Mouse (Mus musculus) lung, embryonic 14.5 days (tissue): Measurements from ENCODE around the gene Dpf3. TPM values are rescaled to one million over a fixed set of nuclear protein-coding genes. Genes with fewer than 3 reads are reported as not detected.

ENCODE experiments used
- ATAC-seq: fragments of 200-750 bp; cut with Nextera tagmentation; 2 replicates; pipeline ENCODE4 v1.8.0; 2017; ENCODE audit warnings: mild to moderate bottlenecking, moderate TSS enrichment, moderate library complexity; ENCODE audit not compliant: insufficient read depth
- DNase-seq: peaks from one replicate; pipeline ENCODE4 v3.0.0-alpha.2; 2015
- H3K27ac ChIP-seq: fragments of 300-500 bp; sonication (generic); 2 replicates; pipeline ENCODE4 v1.5.1; 2014; ENCODE audit warnings: low read depth, mild to moderate bottlenecking, moderate library complexity
- H3K27me3 ChIP-seq: fragments of 300-500 bp; sonication (generic); 2 replicates; pipeline ENCODE4 v1.6.1; 2014; ENCODE audit warnings: low read length, control low read depth; ENCODE audit not compliant: insufficient read depth
- H3K36me3 ChIP-seq: fragments of 300-500 bp; sonication (generic); 2 replicates; pipeline ENCODE4 v1.6.1; 2014; ENCODE audit warnings: control low read depth; ENCODE audit not compliant: insufficient read depth
- H3K4me1 ChIP-seq: fragments of 300-500 bp; sonication (generic); 2 replicates; pipeline ENCODE4 v1.6.1; 2014; ENCODE audit warnings: antibody characterized with exemption, control low read depth; ENCODE audit not compliant: insufficient read depth
- H3K4me2 ChIP-seq: fragments of 300-500 bp; sonication (generic); 2 replicates; pipeline ENCODE4 v1.6.1; 2014; ENCODE audit warnings: mild to moderate bottlenecking
- H3K4me3 ChIP-seq: fragments of 300-500 bp; sonication (generic); 2 replicates; pipeline ENCODE4 v1.5.1; 2014; ENCODE audit warnings: low read depth, low read length
- H3K9ac ChIP-seq: fragments of 300-500 bp; sonication (generic); 2 replicates; pipeline ENCODE4 v1.6.1; 2014
- H3K9me3 ChIP-seq: fragments of 300-500 bp; sonication (generic); 2 replicates; pipeline ENCODE4 v1.6.1; 2016; ENCODE audit warnings: low read depth, low read length, control low read depth
- CTCF ChIP-seq: IDR thresholded peaks from 2 replicates; pipeline ENCODE4 v1.5.1; 2016; ENCODE audit warnings: antibody characterized with exemption, low read depth
- WGBS: fragments of 180-500 bp; shearing (Covaris S2); extraction: QIAGEN DNeasy Blood & Tissue Kit; methylation state at CpG from one replicate; pipeline ENCODE4 v1.1.7; 2014; 5-methylcytosine and 5-hydroxymethylcytosine counted together
- polyA plus RNA-seq: library from polyadenylated mRNA; unstranded; fragments of >200 nt; fragmentation: Nextera tagmentation; extraction: Ambion mirVana; gene quantifications from 2 replicates; pipeline ENCODE4 v1.2.1, GENCODE M21; 2014

Dpf3 gene
- polyA plus RNA-seq = 3.1 and 3.9 TPM in 2 replicates

- Histone ChIP-seq H3K27ac (peak within 1 kb of the TSS; percentile 52; the same call in 1 of the 2 replicates), H3K4me3 (peak within 1 kb of the TSS; percentile 64), H3K27me3 (peaks cover 33% of the 10 kb centered on the region), H3K36me3 (no peaks in the 10 kb centered on the region), H3K4me2 (peak within 1 kb of the TSS; percentile 99), H3K9ac (peak within 1 kb of the TSS; percentile 58), H3K4me1 (0 out of 2 replicates have a peak, but pooled peaks cover 3% of the 10 kb centered on the region), H3K9me3 (peaks cover 7% of the 10 kb centered on the region; the same call in 1 of the 2 replicates)
- no peak for TF ChIP-seq CTCF
- peak; percentile 98 for ATAC-seq
- DNase-seq = peak; percentile 98
- WGBS = under 1% methylated on average over 31 of the region's 31 CpGs
These were observed at the start of gene Dpf3 for GRCm38 (mm10) chr12:83487476-83487991. Gene Dpf3, minus strand, starts transcription at chr12:83487716.

- Histone ChIP-seq H3K27me3 (no peaks in the 10 kb centered on the region), H3K27ac (no peak overlapping the region), H3K9ac (no peak overlapping the region), H3K9me3 (no peaks in the 10 kb centered on the region), H3K4me2 (no peak overlapping the region), H3K36me3 (peaks cover 50% of the 10 kb centered on the region), H3K4me3 (no peak overlapping the region), H3K4me1 (no peaks in the 10 kb centered on the region)
- DNase-seq (peak; percentile 48), ATAC-seq (peak; percentile 28; the same call in 1 of the 2 replicates)
- WGBS = 48% methylated on average over 9 of the region's 9 CpGs
- TF ChIP-seq CTCF = no peak
These were observed 48.5 kb upstream of the Dpf3 start for GRCm38 (mm10) chr12:83536039-83536438.

- Histone ChIP-seq H3K27me3 (no peaks in the 10 kb centered on the region), H3K36me3 (peaks cover 43% of the 10 kb centered on the region)
These were observed 47.9 kb upstream of the Dpf3 start for GRCm38 (mm10) chr12:83535428-83535827.

GRCm38 (mm10) chr12:83534190-83534589 is 46.7 kb upstream of the Dpf3 start:
- Histone ChIP-seq H3K4me3 (no peak overlapping the region), H3K4me2 (no peak overlapping the region), H3K4me1 (no peaks in the 10 kb centered on the region), H3K27me3 (no peaks in the 10 kb centered on the region), H3K27ac (no peak overlapping the region), H3K9me3 (no peaks in the 10 kb centered on the region), H3K36me3 (peaks cover 37% of the 10 kb centered on the region; the same call in 1 of the 2 replicates), H3K9ac (no peak overlapping the region)
- no peak for ATAC-seq
- TF ChIP-seq CTCF = no peak
- 82% methylated on average over 3 of the region's 3 CpGs for WGBS
- no peak for DNase-seq

More at GRCm38 (mm10) chr12:83535428-83535827, 47.9 kb upstream of the Dpf3 start:
- Histone ChIP-seq H3K9me3 (no peaks in the 10 kb centered on the region), H3K4me1 (no peaks in the 10 kb centered on the region), H3K4me2 (no peak overlapping the region), H3K9ac (no peak overlapping the region), H3K27ac (no peak overlapping the region), H3K4me3 (no peak overlapping the region)
- 85% methylated on average over 11 of the region's 11 CpGs for WGBS
- no peak for DNase-seq
- TF ChIP-seq CTCF = no peak
- ATAC-seq = no peak

- ATAC-seq (no peak), DNase-seq (no peak)
- Histone ChIP-seq H3K36me3 (peaks cover 39% of the 10 kb centered on the region; the same call in 1 of the 2 replicates), H3K9me3 (no peaks in the 10 kb centered on the region), H3K27me3 (no peaks in the 10 kb centered on the region), H3K27ac (no peak overlapping the region), H3K4me3 (no peak overlapping the region), H3K4me2 (no peak overlapping the region), H3K4me1 (no peaks in the 10 kb centered on the region), H3K9ac (no peak overlapping the region)
- no peak for TF ChIP-seq CTCF
- WGBS = 94% methylated on average over 3 of the region's 3 CpGs
These were observed 45.5 kb upstream of the Dpf3 start for GRCm38 (mm10) chr12:83532966-83533365.

- ATAC-seq = no peak
- DNase-seq = no peak
- TF ChIP-seq CTCF = no peak
- H3K9me3 ChIP-seq = no peaks in the 10 kb centered on the region
- H3K27ac ChIP-seq = no peak overlapping the region
- no peak overlapping the region for H3K4me3 ChIP-seq
- H3K4me1 ChIP-seq = no peaks in the 10 kb centered on the region
- H3K9ac ChIP-seq = no peak overlapping the region
- H3K4me2 ChIP-seq = no peak overlapping the region
- peaks cover 41% of the 10 kb centered on the region; the same call in 1 of the 2 replicates for H3K36me3 ChIP-seq
- 90% methylated on average over 6 of the region's 6 CpGs for WGBS
- no peaks in the 10 kb centered on the region for H3K27me3 ChIP-seq
These were observed 44.5 kb upstream of the Dpf3 start for GRCm38 (mm10) chr12:83531992-83532391.

- Histone ChIP-seq H3K36me3 (peaks cover 29% of the 10 kb centered on the region; the same call in 1 of the 2 replicates), H3K9ac (no peak overlapping the region), H3K27me3 (no peaks in the 10 kb centered on the region), H3K4me1 (no peaks in the 10 kb centered on the region), H3K4me2 (no peak overlapping the region), H3K27ac (no peak overlapping the region), H3K9me3 (no peaks in the 10 kb centered on the region), H3K4me3 (no peak overlapping the region)
- DNase-seq (no peak), ATAC-seq (no peak)
- WGBS = 68% methylated on average over 5 of the region's 5 CpGs
- no peak for TF ChIP-seq CTCF
These were observed 41.1 kb upstream of the Dpf3 start for GRCm38 (mm10) chr12:83528665-83529064.
